Mouse (Mus musculus) forebrain, embryonic 11.5 days (tissue): ENCODE measurements at regions not wholly inside any gene's neighbourhood (a gene's known extent, or its start where the extent isn't known, plus 50 kb on each side); places are given as distances from the start of the nearest gene placed in this dataset.
"Not testable (repeated sequence)": the region's sequence is repeated elsewhere in the genome, so short reads cannot be mapped to it uniquely, and the experiment has no call there.

Experiments used
- ATAC-seq: fragments of 200-750 bp; cut with Nextera tagmentation; replicated peaks from 2 replicates; pipeline ENCODE4 v1.8.0; 2017; ENCODE audit warnings: moderate TSS enrichment; ENCODE audit not compliant: low FRiP score
- DNase-seq: peaks from one replicate; pipeline ENCODE4 v3.0.0-alpha.2; 2017; ENCODE audit warnings: low spot score
- H3K27ac ChIP-seq: fragments of 300-500 bp; sonication (generic); 2 replicates; pipeline ENCODE4 v1.5.1; 2014; ENCODE audit warnings: low read depth, low read length
- H3K27me3 ChIP-seq: fragments of 300-500 bp; sonication (generic); 2 replicates; pipeline ENCODE4 v1.6.1; 2014; ENCODE audit warnings: mild to moderate bottlenecking, low read length, mixed read lengths; ENCODE audit not compliant: control insufficient read depth, insufficient read depth
- H3K36me3 ChIP-seq: fragments of 300-500 bp; sonication (generic); 2 replicates; pipeline ENCODE4 v1.6.1; 2014; ENCODE audit warnings: mild to moderate bottlenecking, low read length, moderate library complexity, mixed read lengths; ENCODE audit not compliant: control insufficient read depth, insufficient read depth
- H3K4me1 ChIP-seq: fragments of 300-500 bp; sonication (generic); replicated peaks from 2 replicates; pipeline ENCODE4 v1.6.1; 2014; ENCODE audit warnings: low read length, mixed read lengths; ENCODE audit not compliant: control insufficient read depth, insufficient read depth
- H3K4me2 ChIP-seq: fragments of 300-500 bp; sonication (generic); 2 replicates; pipeline ENCODE4 v1.6.1; 2014; ENCODE audit warnings: low read depth, mild to moderate bottlenecking, low read length, moderate library complexity, mixed read lengths; ENCODE audit not compliant: severe bottlenecking
- H3K4me3 ChIP-seq: fragments of 300-500 bp; sonication (generic); 2 replicates; pipeline ENCODE4 v1.5.1; 2014; ENCODE audit warnings: low read depth, low read length
- H3K9ac ChIP-seq: fragments of 300-500 bp; sonication (generic); 2 replicates; pipeline ENCODE4 v1.6.1; 2014; ENCODE audit warnings: low read length
- H3K9me3 ChIP-seq: fragments of 300-500 bp; sonication (generic); 2 replicates; pipeline ENCODE4 v1.6.1; 2016; ENCODE audit warnings: low read length, mixed read lengths; ENCODE audit not compliant: control insufficient read depth
- WGBS: fragments of 180-500 bp; shearing (Covaris S2); extraction: QIAGEN DNeasy Blood & Tissue Kit; methylation state at CpG from one replicate; pipeline ENCODE4 v1.1.7; 2014; 5-methylcytosine and 5-hydroxymethylcytosine counted together

GRCm38 (mm10) chr4:22144834-22145233, 212.5 kb upstream of the Fbxl4 start:
- not testable (repeated sequence) for H3K36me3 ChIP-seq, H3K4me3 ChIP-seq, H3K27me3 ChIP-seq, H3K4me1 ChIP-seq, H3K9ac ChIP-seq, H3K4me2 ChIP-seq, DNase-seq, H3K9me3 ChIP-seq, H3K27ac ChIP-seq, ATAC-seq
- 80% methylated on average over 1 of the region's 1 CpGs for WGBS

GRCm38 (mm10) chr4:22146648-22147409, 210.5 kb upstream of the Fbxl4 start:
- H3K27ac ChIP-seq, result no peak overlapping the region
- H3K36me3 ChIP-seq, result no peaks in the 10 kb centered on the region
- no peak overlapping the region for H3K4me2 ChIP-seq
- DNase-seq (no peak), ATAC-seq (no peak)
- no peak overlapping the region for H3K4me3 ChIP-seq
- no peaks in the 10 kb centered on the region for H3K27me3 ChIP-seq
- H3K9me3 ChIP-seq, result no peaks in the 10 kb centered on the region
- no peaks in the 10 kb centered on the region for H3K4me1 ChIP-seq
- no peak overlapping the region for H3K9ac ChIP-seq
- 85% methylated on average over 6 of the region's 6 CpGs for WGBS

GRCm38 (mm10) chr4:22151899-22152493, 205.3 kb upstream of the Fbxl4 start:
- WGBS, result 26% methylated on average over 10 of the region's 10 CpGs

GRCm38 (mm10) chr4:22152971-22153544, 204.3 kb upstream of the Fbxl4 start:
- Histone ChIP-seq H3K27me3 (no peaks in the 10 kb centered on the region), H3K9ac (no peak overlapping the region), H3K4me1 (no peaks in the 10 kb centered on the region), H3K36me3 (no peaks in the 10 kb centered on the region), H3K9me3 (no peaks in the 10 kb centered on the region), H3K4me3 (no peak overlapping the region), H3K27ac (no peak overlapping the region), H3K4me2 (no peak overlapping the region)
- DNase-seq, result no peak
- WGBS, result 54% methylated on average over 7 of the region's 7 CpGs
- no peak for ATAC-seq

More at GRCm38 (mm10) chr4:22151899-22152493, 205.3 kb upstream of the Fbxl4 start:
- Histone ChIP-seq H3K27me3 (no peaks in the 10 kb centered on the region), H3K36me3 (no peaks in the 10 kb centered on the region), H3K4me1 (no peaks in the 10 kb centered on the region), H3K27ac (no peak overlapping the region), H3K4me3 (no peak overlapping the region), H3K9ac (no peak overlapping the region), H3K4me2 (no peak overlapping the region), H3K9me3 (no peaks in the 10 kb centered on the region)
- DNase-seq (no peak), ATAC-seq (no peak)

- DNase-seq (no peak), ATAC-seq (no peak)
- no peaks in the 10 kb centered on the region for H3K27me3 ChIP-seq
- H3K27ac ChIP-seq, result no peak overlapping the region
- no peaks in the 10 kb centered on the region for H3K9me3 ChIP-seq
- H3K9ac ChIP-seq, result no peak overlapping the region
- H3K4me3 ChIP-seq, result no peak overlapping the region
- H3K36me3 ChIP-seq, result no peaks in the 10 kb centered on the region
- WGBS, result 71% methylated on average over 6 of the region's 6 CpGs
- H3K4me1 ChIP-seq, result no peaks in the 10 kb centered on the region
- no peak overlapping the region for H3K4me2 ChIP-seq
Measured at GRCm38 (mm10) chr4:22153620-22154019, 203.7 kb upstream of the Fbxl4 start.

GRCm38 (mm10) chr4:22186422-22186821, 170.9 kb upstream of the Fbxl4 start:
- no peak for DNase-seq

GRCm38 (mm10) chr4:22188141-22189006, 169.0 kb upstream of the Fbxl4 start:
- WGBS, result 84% methylated on average over 13 of the region's 13 CpGs
- no peaks in the 10 kb centered on the region for H3K9me3 ChIP-seq
- ATAC-seq (no peak), DNase-seq (no peak)
- H3K4me3 ChIP-seq, result no peak overlapping the region
- H3K9ac ChIP-seq, result no peak overlapping the region
- no peaks in the 10 kb centered on the region for H3K36me3 ChIP-seq
- H3K4me2 ChIP-seq, result no peak overlapping the region
- H3K4me1 ChIP-seq, result no peaks in the 10 kb centered on the region
- H3K27me3 ChIP-seq, result no peaks in the 10 kb centered on the region
- H3K27ac ChIP-seq, result no peak overlapping the region

More at GRCm38 (mm10) chr4:22186422-22186821, 170.9 kb upstream of the Fbxl4 start:
- WGBS, result 91% methylated on average over 1 of the region's 1 CpGs
- no peak overlapping the region for H3K9ac ChIP-seq
- H3K9me3 ChIP-seq, result no peaks in the 10 kb centered on the region
- H3K4me2 ChIP-seq, result no peak overlapping the region
- H3K4me3 ChIP-seq, result no peak overlapping the region
- no peak overlapping the region for H3K27ac ChIP-seq
- H3K36me3 ChIP-seq, result no peaks in the 10 kb centered on the region
- H3K4me1 ChIP-seq, result no peaks in the 10 kb centered on the region
- no peaks in the 10 kb centered on the region for H3K27me3 ChIP-seq
- no peak for ATAC-seq

- no peak for ATAC-seq
- no peaks in the 10 kb centered on the region for H3K27me3 ChIP-seq
Measured at GRCm38 (mm10) chr4:22196501-22196900, 160.8 kb upstream of the Fbxl4 start.

More at GRCm38 (mm10) chr4:22196501-22196900, 160.8 kb upstream of the Fbxl4 start:
- H3K9ac ChIP-seq, result no peak overlapping the region
- no peaks in the 10 kb centered on the region for H3K4me1 ChIP-seq
- WGBS, result 74% methylated on average over 3 of the region's 3 CpGs
- H3K9me3 ChIP-seq, result no peaks in the 10 kb centered on the region
- H3K36me3 ChIP-seq, result no peaks in the 10 kb centered on the region
- H3K4me3 ChIP-seq, result no peak overlapping the region
- no peak for DNase-seq
- no peak overlapping the region for H3K27ac ChIP-seq
- no peak overlapping the region for H3K4me2 ChIP-seq
